Comparison of ENCODE assay signal across 11 mouse cellular contexts in genomic region chr7:93037763-93038471, GRCm38 (mm10). TPM values are rescaled to one million over a fixed set of nuclear protein-coding genes. Genes with fewer than 3 reads are reported as not detected.
DNase-seq lines count a peak whose midpoint lies in the region; ATAC-seq and TF ChIP-seq lines count a peak whose summit lies in the region.
"Had no signal": no experiment of that assay in that cellular context is flagged by ENCODE, and none has a peak within 500 bp of the region (broad histone marks: within the 10 kb centered on the region; RNA-seq: fewer than 3 reads in every experiment).

No protein-coding gene starts in this region.

- no peaks in the 10 kb centered on the region for H3K9me3 ChIP-seq in limb, embryonic 15.5 days
- no peaks in the 10 kb centered on the region for H3K9me3 ChIP-seq in limb, embryonic 10.5 days (replicated peaks)
- H3K9me3 ChIP-seq in forebrain, embryonic 10.5 days, result no peaks in the 10 kb centered on the region
- H3K9me3 ChIP-seq in hindbrain, embryonic 16.5 days (ENCODE audit: control insufficient read depth, low read length), result no peaks in the 10 kb centered on the region
- H3K9me3 ChIP-seq in neural tube, embryonic 13.5 days, result no peaks in the 10 kb centered on the region
- no peaks in the 10 kb centered on the region for H3K9me3 ChIP-seq in lung, postnatal 0 days (ENCODE audit: low read length)
- H3K9me3 ChIP-seq: lung, embryonic 15.5 days had no signal

- no peak for TF ChIP-seq POLR2A in kidney, adult 2 months (IDR thresholded peaks at IDR 0.05; ENCODE audit: low read depth, low read length)

- H3K27ac ChIP-seq in limb, embryonic 15.5 days, result 0 out of 2 replicates have a peak overlapping the region, but pooled peaks have one; percentile 27
- no peak overlapping the region for H3K27ac ChIP-seq in limb, embryonic 10.5 days
- 0 out of 2 replicates have a peak overlapping the region, but pooled peaks have one; percentile 8 for H3K27ac ChIP-seq in forebrain, embryonic 10.5 days
- peak overlapping the region; percentile 66 for H3K27ac ChIP-seq in hindbrain, embryonic 16.5 days (ENCODE audit: low read depth, low read length)
- H3K27ac ChIP-seq in neural tube, embryonic 13.5 days (replicated peaks), result peak overlapping the region; percentile 77
- H3K27ac ChIP-seq in lung, postnatal 0 days (ENCODE audit: low read length), result no peak overlapping the region
- H3K27ac ChIP-seq in kidney, adult 2 months (ENCODE audit: insufficient read depth, low read depth, low read length), result no peak overlapping the region
- H3K27ac ChIP-seq: lung, embryonic 15.5 days had no signal

- 26% methylated on average over 5 of the region's 5 CpGs for WGBS in limb, embryonic 15.5 days
- 32% methylated on average over 5 of the region's 5 CpGs for WGBS in limb, embryonic 10.5 days
- WGBS in forebrain, embryonic 10.5 days, result 18% methylated on average over 5 of the region's 5 CpGs
- WGBS in hindbrain, embryonic 16.5 days, result 14% methylated on average over 5 of the region's 5 CpGs
- WGBS in neural tube, embryonic 13.5 days, result 7% methylated on average over 5 of the region's 5 CpGs
- WGBS in lung, postnatal 0 days, result 21% methylated on average over 5 of the region's 5 CpGs
- 32% methylated on average over 5 of the region's 5 CpGs for WGBS in kidney, adult 2 months

- ATAC-seq in limb, embryonic 15.5 days (ENCODE audit: insufficient number of reproducible peaks, low FRiP score, low TSS enrichment, low read depth), result no peak
- ATAC-seq in hindbrain, embryonic 16.5 days, result peak; percentile 93
- peak; percentile 91 for ATAC-seq in neural tube, embryonic 13.5 days (ENCODE audit: low read depth)
- ATAC-seq in lung, postnatal 0 days, result no peak
- ATAC-seq: intestine, embryonic 16.5 days had no signal

- no peak for DNase-seq in limb, embryonic 10.5 days (ENCODE audit: low spot score)
- DNase-seq in forebrain, embryonic 10.5 days (ENCODE audit: extremely low spot score, low spot score), result no peak
- no peak for DNase-seq in gastrocnemius, adult 18-20 months (ENCODE audit: low spot score)
- DNase-seq in lung, postnatal 0 days (ENCODE audit: low spot score), result no peak
- DNase-seq in kidney, adult 2 months, result no peak

- no peak for TF ChIP-seq EP300 in lung, postnatal 0 days (IDR thresholded peaks at IDR 0.05)

- no peak overlapping the region for H3K4me2 ChIP-seq in limb, embryonic 15.5 days
- no peak overlapping the region for H3K4me2 ChIP-seq in hindbrain, embryonic 16.5 days (ENCODE audit: low read length)
- no peak overlapping the region for H3K4me2 ChIP-seq in neural tube, embryonic 13.5 days
- H3K4me2 ChIP-seq in lung, postnatal 0 days (replicated peaks; ENCODE audit: low read depth, low read length), result no peak overlapping the region
- H3K4me2 ChIP-seq: lung, embryonic 15.5 days had no signal

- no peaks in the 10 kb centered on the region for H3K4me1 ChIP-seq in limb, embryonic 15.5 days
- H3K4me1 ChIP-seq in limb, embryonic 10.5 days, result no peaks in the 10 kb centered on the region; the same call in 1 of the 2 replicates
- H3K4me1 ChIP-seq in forebrain, embryonic 10.5 days, result peaks cover 13% of the 10 kb centered on the region
- H3K4me1 ChIP-seq in hindbrain, embryonic 16.5 days (ENCODE audit: control insufficient read depth, insufficient read depth, low read depth, low read length), result no peaks in the 10 kb centered on the region
- H3K4me1 ChIP-seq in neural tube, embryonic 13.5 days (replicated peaks), result peaks cover 10% of the 10 kb centered on the region; the same call in 1 of the 2 replicates
- no peaks in the 10 kb centered on the region for H3K4me1 ChIP-seq in lung, postnatal 0 days (ENCODE audit: insufficient read depth, low read depth, low read length)
- H3K4me1 ChIP-seq in kidney, adult 2 months (ENCODE audit: control insufficient read depth, insufficient read depth, low read length), result no peaks in the 10 kb centered on the region
- H3K4me1 ChIP-seq: lung, embryonic 15.5 days had no signal

- H3K9ac ChIP-seq in limb, embryonic 15.5 days, result no peak overlapping the region
- no peak overlapping the region for H3K9ac ChIP-seq in hindbrain, embryonic 16.5 days (ENCODE audit: low read depth, low read length)
- no peak overlapping the region for H3K9ac ChIP-seq in neural tube, embryonic 13.5 days
- H3K9ac ChIP-seq in lung, postnatal 0 days (replicated peaks; ENCODE audit: low read depth), result no peak overlapping the region
- H3K9ac ChIP-seq: lung, embryonic 15.5 days had no signal

- no peak overlapping the region for H3K4me3 ChIP-seq in limb, embryonic 15.5 days
- H3K4me3 ChIP-seq in limb, embryonic 10.5 days, result no peak overlapping the region
- H3K4me3 ChIP-seq in forebrain, embryonic 10.5 days, result no peak overlapping the region
- no peak overlapping the region for H3K4me3 ChIP-seq in hindbrain, embryonic 16.5 days (ENCODE audit: low read length)
- no peak overlapping the region for H3K4me3 ChIP-seq in neural tube, embryonic 13.5 days
- no peak overlapping the region for H3K4me3 ChIP-seq in lung, postnatal 0 days (ENCODE audit: low read depth, low read length)
- H3K4me3 ChIP-seq in kidney, adult 2 months (ENCODE audit: insufficient read depth, low read depth, low read length), result no peak overlapping the region
- H3K4me3 ChIP-seq: lung, embryonic 15.5 days had no signal

- no peaks in the 10 kb centered on the region for H3K36me3 ChIP-seq in limb, embryonic 15.5 days
- H3K36me3 ChIP-seq in limb, embryonic 10.5 days, result no peaks in the 10 kb centered on the region
- no peaks in the 10 kb centered on the region for H3K36me3 ChIP-seq in forebrain, embryonic 10.5 days (replicated peaks)
- H3K36me3 ChIP-seq in hindbrain, embryonic 16.5 days (ENCODE audit: control insufficient read depth, insufficient read depth, low read length), result no peaks in the 10 kb centered on the region
- no peaks in the 10 kb centered on the region for H3K36me3 ChIP-seq in neural tube, embryonic 13.5 days
- H3K36me3 ChIP-seq in lung, postnatal 0 days (ENCODE audit: insufficient read depth, low read length), result no peaks in the 10 kb centered on the region
- no peaks in the 10 kb centered on the region for H3K36me3 ChIP-seq in kidney, adult 2 months (ENCODE audit: control insufficient read depth, insufficient read depth, low read length)
- H3K36me3 ChIP-seq: lung, embryonic 15.5 days had no signal

- H3K27me3 ChIP-seq in limb, embryonic 15.5 days, result no peaks in the 10 kb centered on the region
- H3K27me3 ChIP-seq in limb, embryonic 10.5 days (ENCODE audit: low read depth, poor library complexity, severe bottlenecking), result no peaks in the 10 kb centered on the region
- peaks cover 37% of the 10 kb centered on the region for H3K27me3 ChIP-seq in forebrain, embryonic 10.5 days (ENCODE audit: poor library complexity, severe bottlenecking)
- no peaks in the 10 kb centered on the region for H3K27me3 ChIP-seq in hindbrain, embryonic 16.5 days (replicated peaks; ENCODE audit: control insufficient read depth, insufficient read depth, low read length)
- H3K27me3 ChIP-seq in neural tube, embryonic 13.5 days, result no peaks in the 10 kb centered on the region
- H3K27me3 ChIP-seq in lung, postnatal 0 days (replicated peaks; ENCODE audit: insufficient read depth, low read length), result no peaks in the 10 kb centered on the region
- no peaks in the 10 kb centered on the region for H3K27me3 ChIP-seq in kidney, adult 2 months (replicated peaks; ENCODE audit: control insufficient read depth, insufficient read depth, low read length)
- H3K27me3 ChIP-seq: lung, embryonic 15.5 days had no signal

- TF ChIP-seq CTCF in lung, postnatal 0 days (IDR thresholded peaks at IDR 0.05), result no peak
- no peak for TF ChIP-seq CTCF in kidney, adult 2 months (conservative IDR thresholded peaks at IDR 0.05; ENCODE audit: insufficient read depth, insufficient read length, low read depth, low read length)

RNA-seq across cellular contexts. Expression of gene Fam181b, which starts 41.7 kb away (rescaled TPM):
- polyA plus RNA-seq in limb, embryonic 15.5 days (2015; fragmentation: Nextera tagmentation; extraction: Ambion mirVana), result 9.3 and 10.8 TPM in 2 replicates
- 13.7 and 35.4 TPM in 2 replicates for polyA plus RNA-seq in limb, embryonic 10.5 days (2016; fragmentation: Nextera tagmentation; extraction: Ambion mirVana)
- 33.3 and 34.6 TPM in 2 replicates for polyA plus RNA-seq in forebrain, embryonic 10.5 days (2016; fragmentation: Nextera tagmentation; extraction: Ambion mirVana)
- polyA plus RNA-seq in hindbrain, embryonic 16.5 days (2015; fragmentation: Nextera tagmentation; extraction: Ambion mirVana), result 47.5 and 48.9 TPM in 2 replicates
- 65.6 and 67.4 TPM in 2 replicates for polyA plus RNA-seq in neural tube, embryonic 13.5 days (2015; fragmentation: Nextera tagmentation; extraction: Ambion mirVana)
- under 1 TPM; 0.48 to 0.90 TPM for total RNA-seq in gastrocnemius, adult 18-20 months (2021)
- polyA plus RNA-seq in lung, postnatal 0 days (2015; fragmentation: Nextera tagmentation; extraction: Ambion mirVana), result 6.6 TPM in 2 replicates
- polyA plus RNA-seq in kidney, adult 2 months (2012; rRNA removed), result 0.63 and 1.4 TPM in 2 replicates
- total RNA-seq: CH12.LX had no signal

Comparison
In these comparisons a context has a peak if more than half of its experiments do, and no peak if none do; other contexts are left out.
1. H3K27ac ChIP-seq: peak in limb, embryonic 15.5 days (single experiment), forebrain, embryonic 10.5 days (single experiment), hindbrain, embryonic 16.5 days (single experiment) and neural tube, embryonic 13.5 days (single experiment); none in limb, embryonic 10.5 days (single experiment), lung, postnatal 0 days (single experiment) and kidney, adult 2 months (single experiment).
2. ATAC-seq: peak in hindbrain, embryonic 16.5 days (single experiment) and neural tube, embryonic 13.5 days (single experiment); none in limb, embryonic 15.5 days (single experiment) and lung, postnatal 0 days (single experiment).